Mouse (Mus musculus): ENCODE results near the gene Gm49345. TPM values are rescaled to one million over a fixed set of nuclear protein-coding genes. Genes with fewer than 3 reads are reported as not detected.

Gene Gm49345
- 1 to 10 TPM in 1 of 2 experiments, not detected in 1; 1.4 TPM for total RNA-seq (2021)
- long read RNA-seq, experiment 1, result 0 reads
- long read RNA-seq, experiment 2, result 0 reads

DNA sequence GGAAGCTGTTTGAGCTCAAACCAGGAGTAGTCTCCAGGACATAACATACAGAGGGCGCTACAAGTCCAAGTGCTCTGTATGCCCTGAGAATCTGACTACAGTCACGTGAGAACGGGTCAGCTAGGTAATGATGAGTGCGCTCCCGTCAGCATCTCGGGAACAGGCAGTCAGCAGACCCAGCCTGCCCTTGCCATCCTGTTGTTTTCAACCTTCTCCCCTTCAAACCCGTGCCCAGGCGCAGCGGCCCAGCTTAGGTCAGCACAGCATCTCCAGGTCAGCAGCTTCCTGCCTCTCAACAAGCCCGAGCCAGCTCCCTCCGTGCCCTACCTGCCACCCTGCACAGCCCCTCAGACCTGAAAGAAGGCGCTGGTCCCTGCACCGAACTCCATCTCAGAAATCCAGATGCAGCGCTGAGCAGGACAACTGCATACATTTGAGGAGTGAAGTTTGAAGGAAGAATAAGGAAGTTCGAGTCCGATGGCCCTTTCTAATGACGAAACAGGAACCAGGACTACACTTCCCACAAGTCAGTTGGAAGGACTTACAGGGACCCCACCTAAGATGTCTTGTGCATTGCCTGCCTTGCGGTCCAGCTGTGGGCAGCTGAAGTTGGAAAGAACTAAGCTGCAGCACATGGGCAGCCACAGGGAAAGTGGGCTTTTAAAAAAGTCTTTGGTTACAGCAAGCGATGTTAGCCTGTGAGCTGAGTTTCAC is at the start of gene Gm49345, which contains the start of gene Zfp729a:
Gene Gm49345 (minus strand): TSS at position 476 of the 714 bp plus-strand sequence.
Gene Zfp729a (minus strand): TSS at position 498 of the 714 bp plus-strand sequence.
- DNase-seq, result peak; percentile 93 to 95

DNA sequence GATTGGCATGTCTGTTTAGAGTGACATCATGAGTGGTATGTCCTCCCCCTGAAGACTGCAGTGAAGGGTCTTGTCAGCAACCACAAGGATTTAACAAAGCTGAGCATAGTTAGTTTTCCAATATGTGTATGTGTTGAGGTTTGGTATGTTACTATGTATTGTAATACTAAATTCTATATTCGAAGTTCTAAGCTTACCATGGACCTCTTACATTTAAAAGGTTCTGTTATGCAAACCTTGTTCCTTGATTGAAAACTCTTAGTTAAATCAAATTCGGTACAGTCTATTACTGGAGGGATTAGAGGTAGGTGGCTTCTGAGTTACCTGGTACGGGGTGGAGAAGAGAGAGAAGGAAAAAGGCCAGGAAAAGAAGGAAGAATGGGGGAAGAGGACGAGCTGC is 49.4 kb upstream of the Gm49345 start, which contains the start of gene Zfp738:
Gene Zfp738 (minus strand): TSS at position 101 of the 400 bp plus-strand sequence.
- DNase-seq, result no peak

DNA sequence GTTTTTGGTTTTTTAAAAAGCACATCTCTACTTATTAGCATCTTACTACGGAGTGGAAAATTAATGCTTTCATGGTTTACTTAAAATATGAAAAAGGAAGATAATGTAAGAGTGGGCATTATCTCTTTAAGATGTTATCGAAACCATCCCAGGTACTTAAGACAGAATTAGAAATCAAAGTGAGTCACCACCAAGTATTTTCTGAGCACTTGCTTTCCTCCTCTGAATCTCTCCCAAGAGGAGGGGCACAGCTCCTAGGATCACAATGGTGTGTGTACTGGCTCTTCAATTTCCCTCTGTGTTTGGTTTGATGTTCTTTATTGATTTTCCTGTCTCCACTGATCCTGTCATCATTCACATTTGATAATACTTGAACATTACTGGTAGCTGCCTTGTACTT is 46.3 kb upstream of the Gm49345 start:
- DNase-seq, result peak in 1 of 2 experiments; percentile 7

DNA sequence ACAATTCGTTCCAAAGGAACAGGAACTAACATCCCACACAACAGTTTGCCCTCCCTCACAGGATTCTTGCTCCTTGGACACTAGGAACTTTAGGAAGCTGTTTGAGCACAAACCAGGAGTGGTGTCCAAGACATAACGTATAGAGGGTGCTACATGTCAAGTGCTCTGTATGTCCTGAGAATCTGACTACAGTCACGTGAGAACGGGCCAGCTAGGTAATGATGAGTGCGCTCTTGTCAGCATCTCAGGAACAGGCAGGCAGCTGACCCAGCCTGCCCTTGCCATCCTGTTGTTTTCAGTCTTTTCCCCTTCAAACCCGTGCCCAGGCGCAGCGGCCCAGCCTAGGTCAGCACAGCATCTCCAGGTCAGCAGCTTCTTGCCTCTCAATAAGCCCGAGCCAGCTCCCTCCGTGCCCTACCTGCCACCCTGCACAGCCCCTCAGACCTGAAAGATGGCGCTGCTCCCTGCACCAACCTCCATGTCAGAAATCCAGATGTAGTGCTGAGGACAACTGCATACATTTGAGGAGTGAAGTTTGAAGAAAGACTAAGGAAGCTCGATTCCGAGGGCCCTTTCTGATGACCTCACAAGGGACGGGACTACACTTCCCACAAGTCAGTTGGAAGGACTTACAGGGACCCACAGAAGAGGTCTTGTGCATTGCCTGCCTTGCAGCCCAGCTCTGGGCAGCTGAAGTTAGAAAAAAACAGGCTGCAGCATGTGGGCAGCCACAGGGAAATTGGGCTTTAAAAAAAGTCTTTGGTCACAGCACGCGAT is 45.6 kb upstream of the Gm49345 start:
- peak; percentile 93 to 94 for DNase-seq

DNA sequence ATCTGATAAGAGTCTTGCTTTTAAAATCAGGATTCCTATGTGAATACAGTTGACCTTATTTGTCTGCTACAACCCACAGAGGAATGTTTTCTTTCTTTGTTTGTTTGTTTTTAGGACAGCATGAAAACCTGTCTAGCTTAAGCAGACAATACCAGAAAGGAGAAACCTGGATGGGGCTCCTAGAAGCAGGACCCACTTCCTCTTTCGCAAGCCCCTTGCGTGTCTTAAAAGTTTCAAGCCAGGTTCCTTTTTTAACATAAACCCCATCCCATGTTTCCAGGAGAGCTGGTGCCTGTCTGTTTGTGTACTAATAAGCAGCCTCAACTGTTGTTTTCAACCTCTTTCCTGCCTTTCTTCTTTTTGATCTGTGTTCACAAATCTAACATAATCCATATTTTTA is 37.3 kb upstream of the Gm49345 start:
- no peak for DNase-seq

DNA sequence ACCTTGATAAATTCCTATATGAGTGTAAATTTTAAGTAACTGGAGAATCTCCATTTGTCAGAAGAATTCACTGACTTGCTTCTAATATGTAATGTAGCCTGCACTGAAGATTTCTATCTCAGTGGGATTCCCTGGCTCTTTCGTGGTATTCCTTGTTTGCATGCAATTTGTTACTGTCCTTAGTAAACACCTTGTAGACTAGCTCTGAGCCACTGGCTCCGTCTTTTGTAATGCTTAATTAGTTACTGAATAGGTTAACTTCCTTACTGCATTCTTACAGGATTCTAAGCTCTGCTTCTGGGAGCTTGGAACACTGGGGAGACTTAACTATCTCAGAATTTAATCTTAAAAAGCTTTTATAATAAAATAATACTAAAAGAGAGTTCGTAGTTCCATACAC is 14.9 kb upstream of the Gm49345 start:
- DNase-seq, result no peak

DNA sequence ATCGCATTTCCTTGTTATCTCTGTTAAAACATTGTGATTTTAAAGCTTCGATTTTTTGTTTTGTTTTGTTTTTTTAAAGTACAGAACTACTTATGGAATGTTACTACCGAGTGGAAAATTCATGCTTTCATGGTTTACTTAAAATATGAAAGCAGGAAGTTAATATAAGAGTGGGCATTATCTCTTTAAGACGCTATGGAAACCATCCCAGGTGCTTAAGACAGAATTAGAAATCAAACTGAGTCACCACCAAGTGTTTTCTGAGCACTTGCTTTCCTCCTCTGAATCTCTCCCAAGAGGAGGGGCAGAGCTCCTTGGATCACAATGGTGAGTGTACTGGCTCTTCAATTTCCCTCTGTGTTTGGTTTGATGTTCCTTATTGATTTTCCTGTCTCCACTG is 27.5 kb downstream of the Gm49345 start:
- DNase-seq, result peak in 1 of 2 experiments; percentile 10

DNA sequence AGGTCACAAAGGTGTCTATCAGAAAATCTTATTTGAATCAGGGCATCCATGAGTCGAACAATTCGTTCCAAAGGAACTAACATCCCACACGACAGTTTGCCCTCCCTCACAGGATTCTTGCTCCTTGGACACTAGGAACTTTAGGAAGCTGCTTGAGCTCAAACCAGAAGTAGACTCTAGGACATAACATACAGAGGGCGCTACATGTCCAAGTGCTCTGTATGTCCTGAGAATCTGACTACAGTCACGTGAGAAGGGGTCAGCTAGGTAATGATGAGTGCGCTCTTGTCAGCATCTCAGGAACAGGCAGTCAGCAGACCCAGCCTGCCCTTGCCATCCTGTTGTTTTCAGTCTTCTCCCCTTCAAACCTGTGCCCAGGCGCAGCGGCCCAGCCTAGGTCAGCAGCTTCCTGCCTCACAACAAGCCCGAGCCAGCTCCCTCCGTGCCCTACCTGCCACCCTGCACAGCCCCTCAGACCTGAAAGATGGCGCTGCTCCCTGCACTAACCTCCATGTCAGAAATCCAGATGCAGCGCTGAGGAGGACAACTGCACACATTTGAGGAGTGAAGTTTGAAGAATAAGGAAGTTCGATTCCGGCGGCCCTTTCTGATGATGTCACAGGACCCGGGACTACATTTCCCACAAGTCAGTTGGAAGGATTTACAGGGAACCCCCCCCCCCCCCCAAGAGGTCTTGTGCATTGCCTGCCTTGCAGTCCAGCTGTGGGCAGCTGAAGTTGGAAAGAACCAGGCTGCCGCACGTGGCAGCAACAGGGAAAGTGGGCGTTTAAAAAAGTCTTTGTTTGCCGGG is 28.3 kb downstream of the Gm49345 start, which contains the start of gene Zfp729b:
Gene Zfp729b (minus strand): TSS at position 642 of the 811 bp plus-strand sequence.
- peak; percentile 92 to 98 for DNase-seq

DNA sequence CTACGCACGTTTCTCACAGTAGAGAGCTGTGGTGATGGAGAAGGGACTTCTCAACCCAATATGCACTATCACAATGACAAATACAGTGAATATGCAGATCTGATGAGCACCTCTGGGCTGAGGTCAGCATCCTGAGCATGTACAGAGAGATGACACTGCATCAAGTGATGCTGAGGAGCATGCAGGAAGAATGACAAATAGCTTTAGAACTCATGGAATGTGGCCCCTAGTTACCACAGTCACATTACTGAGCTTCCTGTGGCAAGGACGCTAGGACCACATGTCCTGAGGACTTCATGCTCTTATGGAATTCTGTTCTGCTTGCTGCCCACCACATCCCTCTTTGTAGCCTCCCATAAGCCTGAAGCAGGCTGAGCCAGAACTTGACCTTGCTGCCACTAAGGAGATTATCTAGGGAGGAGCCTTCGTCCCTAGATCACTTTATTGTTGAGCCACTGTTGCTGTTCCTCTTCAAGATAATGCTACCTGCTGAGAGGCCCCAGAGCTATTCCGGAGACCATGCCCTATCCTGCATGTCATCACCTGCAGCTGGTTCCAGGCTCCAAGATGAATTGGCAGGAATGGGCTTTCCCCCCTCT is 64.9 kb downstream of the Gm49345 start:
- DNase-seq, result no peak

DNA sequence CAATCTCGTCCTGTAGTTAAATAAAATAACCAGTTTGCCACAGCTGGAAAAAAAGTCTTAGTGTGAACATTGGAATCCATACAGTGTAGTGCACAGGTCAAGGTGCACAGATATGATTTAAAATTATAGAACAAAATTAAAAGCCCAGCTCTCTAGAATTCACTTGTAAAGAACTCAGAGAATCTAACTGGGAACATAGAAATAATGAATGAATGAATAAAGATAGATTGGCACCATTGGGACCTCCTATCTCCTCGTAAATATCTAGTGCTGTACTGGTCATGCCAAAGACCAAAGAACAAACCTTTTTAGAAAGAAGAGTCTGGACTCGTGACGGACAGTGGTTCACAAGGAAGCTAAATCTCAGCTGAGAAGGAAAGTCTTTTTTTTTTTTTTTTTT is 83.8 kb downstream of the Gm49345 start, which contains the start of gene Zfp748:
Gene Zfp748 (minus strand): TSS at position 101 of the 400 bp plus-strand sequence.
- no peak for DNase-seq

DNA sequence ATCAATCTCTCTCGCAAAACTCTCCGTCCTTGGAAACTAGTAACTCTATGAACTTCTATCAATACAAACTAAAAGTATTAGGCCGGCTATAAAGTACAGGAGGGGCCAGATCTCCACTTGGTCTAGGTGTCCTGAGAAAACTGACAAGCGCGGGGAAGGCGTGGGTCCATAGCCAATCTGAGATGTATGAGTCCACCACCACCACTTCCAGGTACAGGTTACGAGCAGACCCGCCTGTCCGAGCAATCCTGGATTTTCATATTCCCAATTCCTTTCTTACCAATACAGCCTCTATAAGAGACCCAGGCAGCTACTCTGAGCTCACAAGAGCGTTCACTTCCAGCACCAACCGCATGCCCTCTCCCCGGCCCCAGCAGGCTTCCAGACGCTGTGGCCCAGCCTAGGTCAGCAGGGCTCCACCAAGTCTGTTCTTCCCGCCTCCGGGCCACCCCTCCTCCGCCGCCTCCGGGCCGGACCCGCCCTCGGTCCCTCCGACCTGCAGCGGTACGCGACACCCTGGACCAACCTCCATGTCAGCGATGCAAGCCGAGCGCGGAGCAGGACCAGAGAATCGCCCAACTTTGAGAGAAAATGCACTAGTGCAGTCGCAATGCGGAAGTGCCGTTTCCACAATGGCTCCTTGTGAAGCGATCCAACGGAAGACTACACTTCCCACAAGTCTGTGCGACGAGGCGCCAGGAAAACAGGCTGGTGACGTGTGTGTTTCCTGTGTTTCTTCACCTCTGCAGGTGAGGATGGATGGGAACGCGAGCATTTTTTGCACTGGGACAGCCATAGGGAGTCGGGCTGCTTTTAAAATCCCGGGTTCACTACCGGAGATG is 84.8 kb downstream of the Gm49345 start:
- DNase-seq, result peak; percentile 92

DNA sequence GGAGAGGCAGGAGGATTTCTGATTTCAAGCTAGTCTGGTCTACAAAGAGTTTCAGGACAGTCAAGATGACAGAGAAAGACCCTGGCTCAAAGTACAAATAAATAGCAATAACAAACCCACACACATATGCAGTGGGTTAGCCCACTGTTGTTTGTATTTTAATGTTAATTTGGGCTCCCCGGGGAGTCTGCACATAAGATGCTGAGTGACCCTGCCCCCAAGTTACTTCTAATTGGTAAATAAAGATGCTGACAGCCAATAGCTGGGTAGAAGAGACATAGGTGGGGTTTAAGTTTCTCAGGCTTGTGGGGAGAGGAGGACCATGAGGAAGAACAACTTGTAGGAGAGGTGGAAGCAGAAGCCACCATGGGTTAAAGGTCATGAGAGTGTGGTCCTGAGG is 91.6 kb downstream of the Gm49345 start:
- no peak for DNase-seq

Other genes with a start within 250 kb of the Gm49345 start
- 1 to 10 TPM; 1.2 to 1.6 TPM for gene Zfp429, start 237.9 kb downstream of the Gm49345 start, total RNA-seq (2021)
- under 1 TPM; 0.42 to 0.57 TPM for gene Zfp459, start 216.4 kb downstream of the Gm49345 start, total RNA-seq (2021)
- gene Zfp874a, start 186.1 kb downstream of the Gm49345 start, total RNA-seq (2021), result 1 to 10 TPM; 7.9 to 8.8 TPM
- 10 to 100 TPM; 14.9 to 17.5 TPM for gene Zfp874b, start 153.5 kb downstream of the Gm49345 start, total RNA-seq (2021)
- 1 to 10 TPM; 3.6 to 3.7 TPM for gene Zfp58, start 137.2 kb downstream of the Gm49345 start, total RNA-seq (2021)
- not detected for gene Gm26965, start 111.6 kb downstream of the Gm49345 start, total RNA-seq (2021)
- gene Zfp87, start 111.6 kb downstream of the Gm49345 start, total RNA-seq (2021), result 1 to 10 TPM; 8.8 TPM
- 1 to 10 TPM; 3.0 to 4.8 TPM for gene Zfp748, start 83.9 kb downstream of the Gm49345 start, total RNA-seq (2021)
- 1 to 10 TPM; 3.5 to 3.7 TPM for gene Zfp729b, start 28.1 kb downstream of the Gm49345 start, total RNA-seq (2021)
- gene Zfp729a, start within 50 bp of the Gm49345 start, total RNA-seq (2021), result 1 to 10 TPM; 2.7 to 3.5 TPM
- 1 to 10 TPM; 4.0 to 4.9 TPM for gene Zfp738, start 49.3 kb upstream of the Gm49345 start, total RNA-seq (2021)
- 1 to 10 TPM; 4.8 to 8.4 TPM for gene Zfp65, start 91.4 kb upstream of the Gm49345 start, total RNA-seq (2021)
- gene Zfp85, start 117.5 kb upstream of the Gm49345 start, total RNA-seq (2021), result 1 to 10 TPM; 1.7 to 2.8 TPM
- 1 to 10 TPM in 1 of 2 experiments, under 1 TPM in 1; 0.93 to 1.3 TPM for gene Zfp493, start 141.9 kb upstream of the Gm49345 start, total RNA-seq (2021)
- 1 to 10 TPM; 1.1 to 1.3 TPM for gene Zfp273, start 176.0 kb upstream of the Gm49345 start, total RNA-seq (2021)
- gene Gm10037, start 193.3 kb upstream of the Gm49345 start, total RNA-seq (2021), result 1 to 10 TPM; 1.1 to 1.4 TPM
- gene BC048507, start 225.6 kb upstream of the Gm49345 start, total RNA-seq (2021), result not detected